Mouse (Mus musculus): ENCODE data around the gene H2-M10.4. TPM values are rescaled to one million over a fixed set of nuclear protein-coding genes. Genes with fewer than 3 reads are reported as not detected.

H2-M10.4 gene
- polyA plus RNA-seq, 1 experiment from 2014 or later: not detected

Other genes starting within 250 kb of the H2-M10.4 start
- 94.2 and 94.9 TPM in 2 replicates for gene Rpp21, start 204.3 kb downstream of the H2-M10.4 start, polyA plus RNA-seq (2016; fragmentation: Nextera tagmentation; extraction: Ambion mirVana)
- 21.2 and 23.2 TPM in 2 replicates for gene Trim39, start 190.1 kb downstream of the H2-M10.4 start, polyA plus RNA-seq (2016; fragmentation: Nextera tagmentation; extraction: Ambion mirVana)
- gene H2-M10.2, start 175.8 kb downstream of the H2-M10.4 start, polyA plus RNA-seq (2016; fragmentation: Nextera tagmentation; extraction: Ambion mirVana): 0.16 and 0.17 TPM in 2 replicates
- gene H2-M10.1, start 136.2 kb downstream of the H2-M10.4 start, polyA plus RNA-seq (2016; fragmentation: Nextera tagmentation; extraction: Ambion mirVana): not detected in 2 replicates
- gene H2-M10.3, start 93.9 kb downstream of the H2-M10.4 start, polyA plus RNA-seq (2016; fragmentation: Nextera tagmentation; extraction: Ambion mirVana): not detected in 2 replicates
- gene H2-M11, start 84.7 kb upstream of the H2-M10.4 start, polyA plus RNA-seq (2016; fragmentation: Nextera tagmentation; extraction: Ambion mirVana): not detected in 2 replicates
- not detected in 2 replicates for gene H2-M9, start 180.3 kb upstream of the H2-M10.4 start, polyA plus RNA-seq (2016; fragmentation: Nextera tagmentation; extraction: Ambion mirVana)
- not detected in 2 replicates for gene H2-M1, start 209.9 kb upstream of the H2-M10.4 start, polyA plus RNA-seq (2016; fragmentation: Nextera tagmentation; extraction: Ambion mirVana)

Measured in midbrain, embryonic 10.5 days (tissue).